Mouse (Mus musculus) cerebellum, adult (tissue): ENCODE data around the gene Tm2d1.
"Not testable (repeated sequence)": the region's sequence is repeated elsewhere in the genome, so short reads cannot be mapped to it uniquely, and the experiment has no call there.

Source experiments
- ATAC-seq: cut with Nextera tagmentation; 2 replicates; pipeline ENCODE4 v1.9.2; 2017; ENCODE audit warnings: mild to moderate bottlenecking, moderate library complexity, mixed read lengths; ENCODE audit not compliant: insufficient number of reproducible peaks, low FRiP score, low TSS enrichment

Tm2d1 gene

DNA sequence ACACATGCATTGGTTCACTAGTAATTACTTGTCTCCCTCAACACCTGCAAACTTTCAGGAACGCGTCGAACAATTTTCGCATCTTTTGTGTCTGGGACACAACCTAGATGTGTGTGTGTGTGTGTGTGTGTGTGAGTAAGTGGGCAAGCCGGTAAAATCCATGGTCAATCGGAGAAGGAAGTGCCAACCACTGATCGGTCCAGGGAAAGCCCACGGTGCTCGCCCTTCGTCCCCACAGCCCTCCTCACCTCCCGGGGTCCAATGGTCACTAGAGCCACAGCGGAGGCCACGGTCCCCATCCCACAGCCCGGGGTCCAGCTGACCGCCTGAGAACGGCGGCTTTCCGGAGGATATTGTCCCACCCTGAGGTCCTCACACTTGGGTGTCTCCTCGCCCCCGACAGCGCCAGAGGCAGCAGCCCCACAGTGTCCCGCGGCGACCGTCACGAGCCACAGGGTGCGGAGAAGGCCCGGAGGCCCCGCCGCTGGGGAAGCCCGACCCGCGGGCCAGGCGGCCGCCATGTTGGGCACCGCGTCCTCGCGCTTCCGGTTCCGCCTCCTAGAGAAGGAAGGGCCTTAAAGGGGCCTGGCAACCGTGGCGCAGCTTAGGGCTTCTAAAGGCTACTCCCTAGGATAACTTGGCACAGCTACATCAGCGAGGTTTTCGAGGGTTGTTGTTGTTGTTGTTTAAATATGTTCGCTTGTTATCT is at the start of gene Tm2d1:
Tm2d1 (minus strand) TSS at position 591 of the 709 bp plus-strand sequence.
- peak; percentile 99 for ATAC-seq

DNA sequence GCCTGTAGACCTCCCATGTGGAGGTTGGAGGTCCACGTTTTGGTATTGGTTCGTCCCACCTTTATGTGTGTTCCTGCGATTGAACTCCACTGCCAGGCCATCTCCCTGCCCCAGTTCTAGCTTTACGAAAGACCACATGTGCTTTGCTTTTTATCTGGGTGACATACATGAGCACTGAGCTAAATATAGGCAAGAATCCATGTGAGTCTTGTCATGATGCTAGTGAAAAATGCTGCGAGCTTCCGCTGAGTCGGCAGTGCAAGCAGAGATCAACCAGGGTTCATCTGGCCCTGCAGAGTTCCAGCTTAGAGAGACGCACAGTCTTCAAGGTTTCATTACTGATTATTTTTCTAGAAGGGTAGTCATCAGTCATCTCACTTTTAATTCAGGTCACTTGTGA is 45.3 kb upstream of the Tm2d1 start:
- ATAC-seq = no peak

DNA sequence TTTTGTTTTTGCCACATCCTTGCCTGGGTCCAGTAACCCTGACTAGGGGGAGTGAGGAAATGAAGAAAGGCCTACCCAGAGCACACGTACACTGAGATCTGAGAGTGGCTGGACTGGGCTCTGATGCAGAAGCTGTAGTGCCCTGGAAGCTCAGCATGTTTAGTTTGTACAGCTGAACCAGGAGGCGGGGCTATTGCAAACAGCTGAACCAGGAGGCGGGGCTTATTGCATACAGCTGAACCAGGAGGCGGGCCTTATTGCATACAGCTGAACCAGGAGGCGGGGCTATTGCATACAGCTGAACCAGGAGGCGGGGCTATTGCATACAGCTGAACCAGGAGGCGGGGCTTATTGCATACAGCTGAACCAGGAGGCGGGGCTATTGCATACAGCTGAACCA is 32.0 kb upstream of the Tm2d1 start:
- not testable (repeated sequence) for ATAC-seq

DNA sequence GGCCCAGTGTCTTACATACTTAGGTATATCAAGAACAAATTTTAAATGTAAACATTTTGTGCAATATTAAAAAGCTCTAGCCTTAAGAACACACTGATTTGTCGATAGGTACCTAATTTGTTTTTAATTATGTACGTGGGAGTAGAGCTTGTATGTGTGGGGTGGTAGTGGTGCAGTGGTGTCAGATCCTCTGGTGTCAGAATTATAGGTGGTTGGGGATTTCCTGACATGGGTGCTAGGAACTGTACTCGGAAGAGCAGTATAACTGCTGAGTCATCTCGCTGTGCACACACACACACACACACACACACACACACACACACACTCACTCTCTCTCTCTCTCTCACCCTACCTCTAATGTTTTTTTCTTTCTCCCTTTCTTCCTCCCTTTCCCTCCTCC is 25.3 kb upstream of the Tm2d1 start:
- ATAC-seq = no peak

DNA sequence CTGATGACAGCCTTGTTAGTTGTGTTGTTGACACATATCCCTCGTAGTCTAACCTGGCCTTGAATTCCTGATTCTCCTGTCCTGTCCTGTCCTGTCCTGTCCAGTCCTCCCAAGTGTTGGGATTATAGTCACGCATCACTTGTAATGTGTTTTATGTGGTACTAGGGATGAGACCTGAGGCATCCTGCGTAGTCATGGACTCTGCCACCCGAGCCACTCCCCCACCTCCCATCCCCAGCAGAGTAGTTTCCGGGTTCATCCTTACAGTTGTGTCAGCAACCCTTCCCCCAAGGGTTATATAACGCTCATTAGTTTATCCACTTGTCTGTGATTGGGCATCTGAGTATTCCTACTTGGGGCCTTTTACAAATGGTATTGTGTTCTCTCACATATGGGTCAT is 21.3 kb upstream of the Tm2d1 start:
- ATAC-seq = no peak

DNA sequence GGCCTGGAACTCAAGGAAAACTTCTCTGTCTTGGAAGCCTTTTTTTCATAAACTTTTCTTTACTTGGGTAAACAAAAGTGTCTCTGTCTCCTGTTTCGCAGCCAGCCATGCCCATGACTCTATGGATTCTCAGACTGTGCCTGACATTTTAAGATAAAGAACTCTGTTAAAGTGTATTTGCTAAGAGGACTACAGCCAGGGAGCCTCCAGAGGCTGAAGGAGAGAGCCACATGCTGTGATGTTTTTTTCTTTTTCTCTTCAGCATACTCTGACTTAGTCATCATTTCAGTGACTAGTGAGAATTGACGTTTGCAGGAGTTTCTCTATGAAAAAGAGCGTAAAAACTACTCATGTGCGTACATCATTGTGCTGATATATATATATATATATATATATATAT is 20.4 kb upstream of the Tm2d1 start:
- no peak for ATAC-seq

DNA sequence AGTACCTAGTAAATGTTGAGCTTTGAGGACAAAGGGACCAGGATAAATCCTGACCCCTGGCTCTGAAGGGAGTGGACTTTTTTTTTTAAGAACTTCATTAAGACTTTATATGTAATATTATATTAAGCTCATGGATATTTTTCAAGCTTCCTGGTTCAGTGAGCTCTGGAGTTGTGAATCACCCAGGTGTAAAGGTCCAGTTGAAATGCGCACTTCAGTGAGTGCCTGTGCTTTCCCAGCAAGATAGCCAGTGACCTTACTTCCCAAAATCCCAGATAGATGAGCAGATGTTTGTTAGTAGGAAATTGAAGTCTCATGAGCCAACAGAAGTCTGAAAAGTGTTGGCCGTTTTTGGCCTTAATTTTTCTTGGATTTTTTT is 18.5 kb upstream of the Tm2d1 start:
- no peak for ATAC-seq

DNA sequence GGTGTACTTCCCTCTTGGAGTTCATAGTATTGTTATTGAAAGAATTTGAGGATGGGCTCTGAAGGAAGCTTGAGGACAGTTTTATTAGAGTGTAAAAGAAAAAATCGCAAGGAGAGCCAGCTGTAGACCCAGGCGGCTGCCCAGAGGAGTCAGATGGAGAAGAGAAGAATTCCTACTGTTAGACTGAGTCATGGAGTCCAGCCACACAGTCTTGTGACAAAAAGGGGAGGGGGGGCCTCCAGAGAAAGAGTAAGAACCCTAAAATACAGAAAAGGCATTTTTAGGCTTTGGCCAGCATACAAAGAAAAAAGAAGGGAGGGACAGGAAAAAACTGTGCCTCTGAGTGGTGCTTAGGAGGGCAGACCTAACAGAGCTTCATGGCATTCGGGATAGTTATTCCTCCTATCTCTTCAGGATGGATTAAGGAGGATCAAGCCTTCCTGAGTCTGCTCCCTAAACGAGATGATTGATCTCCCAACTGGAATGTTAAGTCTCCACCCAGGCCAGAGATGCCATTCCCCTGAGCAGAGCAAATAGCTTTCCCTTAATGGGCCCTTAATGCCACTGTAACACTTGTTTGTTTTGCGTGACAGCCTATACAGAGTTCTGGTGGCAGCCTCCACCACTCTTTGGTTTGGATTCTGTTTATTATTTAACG is 17.9 kb upstream of the Tm2d1 start:
- ATAC-seq = no peak

DNA sequence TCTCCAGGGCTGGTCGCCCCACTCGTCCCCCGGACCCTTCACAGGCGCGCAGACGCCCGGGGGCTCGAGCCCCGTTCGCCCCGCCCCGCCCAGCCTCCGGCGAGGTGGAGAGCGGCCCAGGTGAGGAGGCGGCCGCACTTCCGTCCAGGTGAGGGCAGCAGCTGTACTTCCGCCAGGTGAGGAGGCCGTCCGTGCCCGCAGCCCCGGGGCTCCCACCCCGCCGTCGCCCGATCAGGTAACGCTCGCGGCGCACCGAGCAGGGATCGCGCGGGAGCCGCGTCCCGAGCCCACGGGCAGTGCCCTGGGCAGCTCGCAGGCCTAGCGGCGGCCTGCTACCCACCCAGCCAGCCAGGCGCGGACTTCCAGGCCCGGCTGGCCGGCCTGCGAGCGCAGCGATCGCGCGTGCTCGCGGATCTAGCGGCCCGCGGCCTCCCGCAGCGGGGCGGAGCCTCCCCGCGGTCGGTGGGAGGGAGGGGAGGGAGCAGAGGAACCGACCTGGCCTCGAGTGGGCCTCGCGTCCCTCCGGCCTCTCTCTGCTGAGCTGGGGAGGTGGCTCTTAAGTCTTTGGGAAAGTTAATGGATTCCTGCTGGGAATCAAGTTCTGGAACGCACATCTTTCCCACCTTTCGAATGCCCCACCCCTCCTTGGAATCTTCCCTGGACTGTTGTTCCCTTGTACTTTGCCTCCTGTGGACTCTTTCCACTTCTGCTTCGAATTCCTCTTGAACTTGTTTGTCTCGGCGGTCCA is 12.8 kb upstream of the Tm2d1 start, which contains the start of gene Patj:
Patj (plus strand) TSS at position 96 of the 748 bp plus-strand sequence.
- ATAC-seq = peak; percentile 85

DNA sequence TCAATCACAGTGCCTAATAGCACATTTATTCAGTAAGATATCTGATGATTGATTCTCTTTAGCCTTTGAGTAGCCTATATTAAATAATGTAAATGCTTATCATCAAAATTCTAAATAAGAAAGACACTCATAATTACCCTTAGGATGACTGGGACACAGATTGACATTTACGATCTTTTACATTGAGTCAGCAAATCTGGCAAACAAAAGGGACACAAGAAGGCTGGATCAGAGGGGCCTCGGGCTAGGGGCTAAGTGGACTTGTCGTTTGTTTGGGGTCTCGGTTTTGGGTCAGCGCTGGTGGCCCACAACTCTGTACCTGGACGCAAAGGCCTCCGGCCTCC is 12.2 kb upstream of the Tm2d1 start:
- no peak for ATAC-seq

DNA sequence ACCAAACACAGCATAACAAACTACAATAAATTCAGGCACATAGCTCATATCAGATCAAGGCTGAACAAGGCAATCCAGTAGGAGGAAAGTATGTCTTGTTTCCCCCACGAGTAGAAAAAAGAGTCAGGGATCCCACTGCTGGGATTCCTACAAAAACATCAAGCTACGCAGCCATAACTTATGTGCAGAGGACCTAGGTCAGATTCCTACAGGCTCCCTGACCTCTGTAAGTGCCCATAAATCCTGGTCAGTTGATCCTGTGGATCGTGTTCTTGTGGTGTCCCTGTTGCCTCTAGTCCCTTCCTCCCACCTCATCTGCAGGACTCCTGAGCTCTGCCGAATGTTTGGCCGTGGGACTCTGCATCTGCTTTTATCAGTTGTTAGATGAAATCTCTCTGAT is 1.9 kb upstream of the Tm2d1 start:
- ATAC-seq = no peak

DNA sequence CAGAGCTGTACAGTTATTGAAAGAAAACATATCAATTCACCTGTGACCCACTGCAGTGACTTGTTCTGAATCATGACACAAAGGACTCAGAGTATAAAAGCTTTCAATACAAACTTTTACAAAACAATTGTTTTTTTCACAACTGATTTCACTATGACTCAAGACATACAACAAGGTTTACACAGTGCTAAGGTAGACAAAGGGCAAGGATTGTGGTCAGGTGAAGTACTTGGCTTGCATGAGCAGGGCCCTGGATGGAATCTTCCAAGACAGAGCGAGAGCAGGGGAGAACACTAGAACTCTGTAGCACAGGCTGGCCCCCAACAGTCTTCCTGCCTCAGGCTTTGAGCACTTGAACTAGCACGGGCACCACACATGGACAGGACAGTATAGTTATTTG is 6.2 kb downstream of the Tm2d1 start:
- no peak for ATAC-seq

DNA sequence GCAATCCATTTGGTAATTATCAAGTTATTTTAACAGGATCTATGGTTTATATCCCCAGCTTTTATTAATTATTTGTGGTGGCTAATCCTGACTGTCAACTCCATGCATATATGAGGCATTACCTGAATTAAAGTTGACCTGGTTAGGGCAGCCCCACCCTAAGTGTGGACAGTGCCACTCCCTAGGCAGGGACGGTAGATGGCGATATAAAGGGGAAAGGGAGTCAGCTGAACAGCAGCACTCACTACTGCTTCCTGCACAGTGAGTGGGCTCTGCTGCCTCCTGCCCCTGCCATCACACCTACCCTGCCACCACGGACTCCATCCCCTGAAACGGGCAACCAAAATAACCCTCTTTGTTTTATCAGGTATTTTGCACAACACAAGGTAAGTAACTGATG is 7.7 kb downstream of the Tm2d1 start:
- ATAC-seq = no peak

DNA sequence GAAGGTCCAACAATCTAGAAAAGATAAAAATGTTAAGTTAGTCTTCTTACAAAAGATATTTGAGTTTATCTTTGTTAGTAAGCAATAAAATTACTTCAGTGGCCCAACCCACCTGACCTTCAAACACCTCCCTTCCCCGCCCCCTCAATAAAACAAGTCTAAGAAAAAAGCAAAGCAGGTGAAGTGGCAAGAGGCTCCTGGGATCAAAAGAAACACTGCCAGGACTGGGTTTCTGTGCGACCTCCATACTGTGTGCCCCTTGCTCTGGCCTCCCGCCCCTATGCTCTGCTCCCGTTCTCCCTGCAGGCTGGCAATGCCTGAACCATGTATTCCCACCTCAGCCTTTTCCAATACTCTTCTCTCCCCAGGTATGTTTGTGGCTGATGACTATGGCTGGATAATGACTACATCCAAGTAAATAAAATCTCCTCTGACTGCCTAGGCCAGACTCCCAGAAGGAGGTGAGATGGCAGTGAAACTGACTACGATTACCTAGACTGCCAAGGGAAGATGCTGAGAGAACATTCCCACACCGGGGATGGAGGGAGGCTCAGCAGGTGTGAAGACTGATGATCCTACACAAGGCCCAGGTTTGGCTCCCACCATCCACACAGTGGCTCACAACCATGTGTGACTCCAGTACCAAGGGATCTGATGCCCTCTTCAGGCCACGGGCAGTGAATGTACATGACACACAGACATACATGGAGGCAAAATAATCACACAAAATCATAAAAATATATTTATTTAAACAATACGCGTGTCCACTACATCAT is 24.9 kb downstream of the Tm2d1 start:
- ATAC-seq = no peak

DNA sequence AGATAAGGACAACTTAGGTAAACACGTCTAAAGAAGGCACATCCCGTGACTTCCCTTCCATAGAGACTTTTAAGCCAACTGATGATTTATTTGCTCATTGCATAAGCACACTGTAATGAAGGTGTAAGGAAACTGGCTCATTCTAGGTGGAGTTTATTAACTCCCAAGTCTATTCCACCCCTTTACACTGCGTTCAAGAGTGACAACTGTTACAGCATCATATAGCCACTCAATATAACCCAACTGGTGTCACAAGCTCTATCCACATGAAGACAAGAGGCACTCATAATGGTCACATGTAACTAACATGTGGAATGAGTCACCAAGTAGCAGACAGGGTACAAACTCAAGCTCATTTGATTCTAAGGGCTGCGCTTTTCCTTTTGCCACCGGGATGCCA is 34.5 kb downstream of the Tm2d1 start:
- no peak for ATAC-seq

DNA sequence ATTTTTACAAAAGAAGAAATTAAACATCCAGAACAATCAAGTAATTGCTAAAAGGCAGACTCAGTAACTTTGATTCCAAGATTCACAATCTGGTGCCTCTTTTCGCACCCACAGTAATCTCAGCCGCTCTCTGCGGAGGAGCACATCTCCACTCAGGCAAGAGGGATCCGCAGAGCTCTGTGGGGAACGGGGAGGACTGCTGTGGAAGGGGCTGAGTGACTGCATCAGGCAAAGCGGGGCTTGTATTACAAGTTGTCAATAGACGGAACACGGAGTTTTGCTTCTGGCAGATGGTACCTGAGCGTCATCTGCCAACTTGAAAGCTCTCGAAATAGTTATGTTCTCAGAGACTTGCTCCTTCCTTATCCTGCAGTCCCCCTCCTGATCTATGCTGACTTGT is 37.3 kb downstream of the Tm2d1 start:
- no peak for ATAC-seq

DNA sequence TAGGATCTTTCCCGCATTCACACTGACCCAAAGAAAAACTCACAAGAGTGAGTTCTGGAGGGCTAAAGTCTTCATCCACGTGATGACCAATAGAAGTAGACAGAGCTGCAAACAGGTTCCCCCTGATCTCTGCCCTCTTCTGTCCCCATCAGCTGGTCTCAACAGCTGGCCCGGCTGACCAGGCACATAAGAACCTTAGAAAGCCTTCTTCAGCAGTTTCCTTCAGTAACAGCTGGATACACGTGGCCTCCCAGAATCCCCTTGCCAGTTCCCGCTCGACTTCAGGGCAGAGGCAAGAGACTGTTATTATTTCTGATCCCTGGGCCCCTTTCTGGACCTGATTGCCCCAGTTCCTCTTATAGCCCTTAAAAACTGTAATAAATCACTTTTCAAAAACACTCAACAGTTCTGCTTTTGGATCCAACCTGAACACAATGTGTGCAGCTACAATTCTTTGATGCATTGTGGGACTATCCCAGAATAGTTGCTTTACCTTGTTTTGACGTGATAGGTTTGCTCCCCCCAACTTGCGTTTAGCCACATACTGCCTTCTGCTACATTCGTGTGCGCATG is 43.0 kb downstream of the Tm2d1 start:
- ATAC-seq = no peak

DNA sequence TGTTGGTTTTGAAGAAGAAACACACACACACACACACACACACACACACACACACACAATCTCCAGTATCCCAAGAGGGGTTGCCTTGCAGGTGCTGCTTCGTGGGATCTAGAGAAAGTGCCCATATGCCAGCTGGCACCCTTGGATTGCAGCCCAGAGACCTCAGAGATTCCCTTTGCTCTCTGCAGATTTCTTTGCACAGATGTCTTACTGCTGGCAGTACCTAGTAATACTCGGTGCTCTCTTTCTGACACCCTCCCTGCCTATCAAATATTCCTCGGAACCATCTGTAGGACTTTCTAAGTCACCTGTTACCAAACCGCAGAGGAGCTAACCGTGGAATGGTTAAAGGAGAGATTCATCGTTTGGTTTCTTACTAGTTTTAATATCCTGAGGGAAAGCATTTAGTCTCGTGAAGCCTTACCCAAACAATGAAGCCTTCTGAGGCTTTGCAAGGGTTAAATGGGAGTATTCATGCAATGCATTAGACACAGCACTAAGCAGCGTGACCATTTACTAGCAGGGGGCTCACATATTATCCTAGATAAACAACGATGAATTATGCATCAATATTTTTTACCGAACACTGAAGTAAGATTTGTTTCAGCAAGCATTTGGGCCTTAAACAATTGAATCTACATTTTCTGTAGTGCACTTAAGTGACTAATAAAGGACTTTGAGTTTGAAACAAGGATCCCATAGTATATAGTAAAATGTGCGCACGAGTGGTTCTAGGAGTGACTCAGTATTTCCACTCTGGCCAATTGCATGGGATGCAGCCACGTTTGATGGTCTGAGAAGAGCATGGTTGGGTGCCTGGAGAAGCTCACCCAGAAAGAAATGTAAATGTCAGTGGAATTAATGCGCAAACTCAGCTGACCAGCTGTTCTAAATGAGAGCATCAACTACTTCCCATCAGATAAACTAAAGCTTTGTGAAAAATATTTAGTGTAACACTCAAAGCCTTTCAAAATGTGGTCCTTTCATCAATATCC is 44.2 kb downstream of the Tm2d1 start:
- no peak for ATAC-seq

DNA sequence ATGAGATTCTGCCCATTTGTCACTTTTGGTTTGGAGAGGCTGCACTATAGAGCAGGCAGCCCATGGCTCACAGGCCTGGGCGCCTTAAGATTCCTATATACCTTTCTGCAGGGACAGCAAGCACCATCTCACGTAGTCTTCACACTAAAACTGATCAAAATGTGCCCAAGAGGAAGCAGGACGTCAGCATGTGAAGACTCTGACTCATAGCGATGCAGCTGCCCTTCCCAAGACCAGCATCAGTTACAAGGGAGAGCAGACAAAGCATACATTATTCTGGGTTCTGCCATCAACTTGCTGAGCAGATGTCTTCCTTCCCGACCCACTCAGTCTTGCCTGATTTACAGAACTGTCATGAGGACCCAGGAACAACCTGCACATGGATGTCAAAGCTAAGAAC is 45.9 kb downstream of the Tm2d1 start:
- ATAC-seq = no peak
